Mouse (Mus musculus): ENCODE measurements around the gene Ctcf.

GRCm38 (mm10) chr8:105618892-105619591 is 17.3 kb upstream of the Ctcf start:
- TF ChIP-seq CTCF (IDR thresholded peaks at IDR 0.05; ENCODE audit: low read depth, low read length) (no peak), POLR2A (IDR thresholded peaks at IDR 0.05; ENCODE audit: insufficient read depth, low read length) (no peak), EP300 (IDR thresholded peaks at IDR 0.05; ENCODE audit: insufficient read depth, low read depth, low read length) (no peak)
